Mouse (Mus musculus) ES-Bruce4 (cell line): ENCODE data around the gene Ino80b. TPM values are rescaled to one million over a fixed set of nuclear protein-coding genes. Genes with fewer than 3 reads are reported as not detected.

Experiments
- H3K27ac ChIP-seq: 2 replicates; pipeline ENCODE4 v1.5.1; 2012; ENCODE audit warnings: low read length, inconsistent platforms; ENCODE audit not compliant: insufficient read depth
- H3K27me3 ChIP-seq: 2 replicates; pipeline ENCODE4 v1.6.1; 2012; ENCODE audit warnings: mild to moderate bottlenecking, low read length, inconsistent platforms; ENCODE audit not compliant: control insufficient read depth, poor library complexity, insufficient read depth, severe bottlenecking
- H3K36me3 ChIP-seq: 2 replicates; pipeline ENCODE4 v1.6.1; 2012; ENCODE audit warnings: inconsistent platforms, mild to moderate bottlenecking, low read length, moderate library complexity; ENCODE audit not compliant: control insufficient read depth, poor library complexity, insufficient read depth, severe bottlenecking
- H3K4me1 ChIP-seq: one replicate; pipeline ENCODE4 v1.8.1; 2011; ENCODE audit warnings: low read length; ENCODE audit not compliant: control insufficient read depth, insufficient read depth
- H3K4me3 ChIP-seq: 2 replicates; pipeline ENCODE4 v1.5.1; 2011; ENCODE audit warnings: low read depth, mild to moderate bottlenecking, low read length
- H3K9ac ChIP-seq: 2 replicates; pipeline ENCODE4 v1.6.1; 2012; ENCODE audit warnings: low read depth, mild to moderate bottlenecking, inconsistent platforms; ENCODE audit not compliant: poor library complexity, severe bottlenecking
- H3K9me3 ChIP-seq: replicated peaks from 2 replicates; pipeline ENCODE4 v1.6.1; 2012; ENCODE audit warnings: mild to moderate bottlenecking, low read length, inconsistent platforms; ENCODE audit not compliant: control insufficient read depth, poor library complexity, insufficient read depth, severe bottlenecking
- CTCF ChIP-seq: IDR thresholded peaks from one replicate; pipeline ENCODE4 v1.8.1; 2011; ENCODE audit warnings: low read depth, low read length
- EP300 ChIP-seq: IDR thresholded peaks from 2 replicates; pipeline ENCODE4 v1.6.1; 2011; ENCODE audit warnings: low read depth, low read length; ENCODE audit not compliant: insufficient read depth
- POLR2A ChIP-seq: IDR thresholded peaks from one replicate; pipeline ENCODE4 v1.8.1; 2011; ENCODE audit warnings: low read length; ENCODE audit not compliant: insufficient read depth
- polyA plus RNA-seq: library from polyadenylated mRNA; stranded (reverse); fragments of >200 nt; gene quantifications from 2 replicates; pipeline ENCODE4 v1.2.4, GENCODE M21; 2011; ENCODE audit warnings: low read depth; ENCODE audit not compliant: missing spikeins, insufficient read depth, insufficient read length

Ino80b gene
- polyA plus RNA-seq, 1 experiment: 11.6 TPM

DNA sequence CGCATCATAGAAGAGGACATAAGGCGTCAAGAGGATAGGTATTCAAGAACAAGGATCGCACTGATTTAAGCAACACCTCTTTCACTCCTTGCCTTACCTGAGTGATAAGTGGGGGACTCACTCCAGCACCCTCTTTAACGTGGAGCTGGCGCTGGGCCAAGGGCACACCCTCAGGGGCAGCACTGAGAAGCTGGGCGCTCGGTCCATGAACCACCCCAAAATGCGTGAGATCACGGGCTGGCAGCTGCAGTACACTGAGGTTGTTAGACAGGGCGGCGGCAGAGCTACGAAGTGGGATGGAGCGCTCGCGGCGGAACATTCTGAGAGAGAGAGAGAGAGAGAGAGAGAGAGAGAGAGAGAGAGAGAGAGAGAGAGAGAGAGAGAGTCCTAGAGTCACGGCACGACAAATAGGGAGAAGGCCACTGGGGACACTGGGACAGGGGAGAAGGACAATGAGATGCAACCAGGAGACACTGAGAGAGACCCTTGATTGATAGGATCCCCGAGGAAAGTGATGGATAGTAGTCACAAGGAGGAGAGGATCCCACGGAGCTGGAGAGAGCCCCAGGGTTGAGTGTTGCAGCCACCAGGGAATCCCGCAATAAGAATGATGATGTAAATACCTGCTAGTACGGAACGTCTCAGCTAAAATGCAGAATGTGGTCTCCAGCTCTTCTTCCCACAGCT is 30.5 kb upstream of the Ino80b start:
- no peak overlapping the region for H3K27ac ChIP-seq
- H3K9ac ChIP-seq: peak overlapping the region; percentile 25; the same call in 1 of the 2 replicates
- no peaks in the 10 kb centered on the region for H3K4me1 ChIP-seq
- no peaks in the 10 kb centered on the region for H3K9me3 ChIP-seq
- H3K36me3 ChIP-seq: no peaks in the 10 kb centered on the region
- TF ChIP-seq CTCF: no peak
- no peak for TF ChIP-seq EP300
- TF ChIP-seq POLR2A: no peak
- no peaks in the 10 kb centered on the region for H3K27me3 ChIP-seq
- H3K4me3 ChIP-seq: peak overlapping the region; percentile 82

DNA sequence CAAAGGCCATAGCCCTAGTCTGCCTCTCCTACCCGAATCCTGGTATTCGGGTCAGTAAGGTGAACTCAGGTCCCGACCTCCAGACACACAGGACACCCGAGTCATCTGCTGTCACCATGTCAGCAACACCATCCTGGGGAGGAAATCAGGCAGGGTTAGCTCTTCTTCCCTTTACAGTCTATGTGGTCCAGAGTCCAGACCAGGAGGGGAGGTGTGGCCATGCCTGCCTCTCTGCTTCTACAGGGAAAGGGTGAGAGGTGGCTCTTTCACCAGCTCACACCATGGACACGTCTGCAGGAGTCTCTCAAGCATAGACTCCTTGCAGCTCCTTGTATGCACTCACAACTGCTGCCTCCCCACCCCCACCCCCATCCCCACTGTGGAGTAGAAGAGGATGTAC is 28.3 kb upstream of the Ino80b start:
- no peaks in the 10 kb centered on the region for H3K4me1 ChIP-seq
- H3K9ac ChIP-seq: no peak overlapping the region
- H3K9me3 ChIP-seq: no peaks in the 10 kb centered on the region
- H3K4me3 ChIP-seq: no peak overlapping the region
- no peaks in the 10 kb centered on the region for H3K27me3 ChIP-seq
- H3K27ac ChIP-seq: no peak overlapping the region
- TF ChIP-seq EP300 (no peak), POLR2A (no peak), CTCF (no peak)
- H3K36me3 ChIP-seq: no peaks in the 10 kb centered on the region

DNA sequence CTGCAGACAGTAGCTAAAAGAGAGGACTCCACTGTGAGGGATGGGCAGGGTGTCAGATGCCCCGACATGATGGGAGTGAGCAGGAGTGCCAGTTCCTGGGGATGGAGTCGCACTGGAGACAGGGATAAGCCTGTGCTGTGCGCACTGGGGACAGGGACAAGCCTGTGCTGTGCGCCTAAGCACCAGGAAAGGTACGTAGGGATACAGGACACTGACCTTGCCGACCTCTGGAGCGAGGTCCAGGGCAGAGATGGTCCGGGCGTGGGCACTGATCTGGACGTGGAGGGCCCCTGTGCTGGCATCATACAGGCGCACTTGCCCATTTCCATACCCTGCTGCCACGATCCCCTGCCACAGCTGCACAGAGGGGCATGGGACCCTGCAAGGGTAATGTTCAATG is 27.8 kb upstream of the Ino80b start:
- no peak overlapping the region for H3K27ac ChIP-seq
- H3K4me1 ChIP-seq: no peaks in the 10 kb centered on the region
- H3K36me3 ChIP-seq: no peaks in the 10 kb centered on the region
- TF ChIP-seq CTCF (no peak), POLR2A (no peak), EP300 (no peak)
- no peaks in the 10 kb centered on the region for H3K9me3 ChIP-seq
- H3K9ac ChIP-seq: no peak overlapping the region
- no peaks in the 10 kb centered on the region for H3K27me3 ChIP-seq
- H3K4me3 ChIP-seq: no peak overlapping the region

DNA sequence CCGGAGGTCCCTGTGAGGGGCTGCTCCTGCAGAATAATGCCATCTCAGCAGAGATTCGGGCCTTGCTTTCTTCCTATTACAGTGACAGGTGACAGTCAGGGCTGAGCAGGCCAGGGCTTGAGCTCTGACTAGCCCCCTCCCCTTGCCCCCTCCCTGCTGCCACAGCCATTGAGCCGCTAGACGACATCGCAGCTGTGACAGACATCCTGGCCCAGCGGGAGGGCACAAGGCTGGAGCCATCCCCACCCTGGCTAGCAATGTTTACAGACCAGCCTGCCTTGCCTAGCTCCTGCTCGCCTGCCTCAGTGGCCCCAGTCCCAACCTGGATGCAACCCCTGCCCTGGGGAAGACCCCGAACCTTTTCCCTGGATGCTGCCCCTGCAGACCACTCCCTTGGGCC is 26.5 kb upstream of the Ino80b start:
- no peak overlapping the region for H3K4me3 ChIP-seq
- no peaks in the 10 kb centered on the region for H3K9me3 ChIP-seq
- H3K36me3 ChIP-seq: no peaks in the 10 kb centered on the region
- TF ChIP-seq CTCF: no peak
- TF ChIP-seq POLR2A: no peak
- no peak for TF ChIP-seq EP300
- no peaks in the 10 kb centered on the region for H3K27me3 ChIP-seq
- no peak overlapping the region for H3K9ac ChIP-seq
- no peaks in the 10 kb centered on the region for H3K4me1 ChIP-seq
- no peak overlapping the region for H3K27ac ChIP-seq

DNA sequence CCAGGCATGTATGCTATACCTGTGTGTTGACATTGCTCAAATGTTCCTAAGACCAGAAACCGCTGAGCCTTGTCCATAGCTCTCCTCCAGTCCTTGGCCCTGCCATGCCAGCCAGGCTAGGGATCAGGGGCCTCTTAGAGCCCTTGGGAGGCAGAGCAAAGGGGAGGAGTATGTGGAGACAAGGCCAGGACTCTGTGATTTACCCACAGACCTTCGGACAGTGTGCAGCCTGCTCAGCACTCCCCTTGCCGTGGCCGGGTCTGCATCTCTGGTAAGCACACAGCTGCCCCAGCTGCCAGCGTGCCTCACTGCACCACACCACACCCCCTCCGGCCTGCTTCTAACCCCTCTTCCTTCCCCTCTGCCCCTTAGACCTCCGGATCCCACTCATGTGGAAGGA is 22.0 kb upstream of the Ino80b start:
- no peak overlapping the region for H3K4me3 ChIP-seq
- no peaks in the 10 kb centered on the region for H3K9me3 ChIP-seq
- no peaks in the 10 kb centered on the region for H3K27me3 ChIP-seq
- H3K27ac ChIP-seq: no peak overlapping the region
- H3K4me1 ChIP-seq: no peaks in the 10 kb centered on the region
- no peaks in the 10 kb centered on the region for H3K36me3 ChIP-seq
- no peak overlapping the region for H3K9ac ChIP-seq
- TF ChIP-seq POLR2A (no peak), EP300 (no peak), CTCF (no peak)

DNA sequence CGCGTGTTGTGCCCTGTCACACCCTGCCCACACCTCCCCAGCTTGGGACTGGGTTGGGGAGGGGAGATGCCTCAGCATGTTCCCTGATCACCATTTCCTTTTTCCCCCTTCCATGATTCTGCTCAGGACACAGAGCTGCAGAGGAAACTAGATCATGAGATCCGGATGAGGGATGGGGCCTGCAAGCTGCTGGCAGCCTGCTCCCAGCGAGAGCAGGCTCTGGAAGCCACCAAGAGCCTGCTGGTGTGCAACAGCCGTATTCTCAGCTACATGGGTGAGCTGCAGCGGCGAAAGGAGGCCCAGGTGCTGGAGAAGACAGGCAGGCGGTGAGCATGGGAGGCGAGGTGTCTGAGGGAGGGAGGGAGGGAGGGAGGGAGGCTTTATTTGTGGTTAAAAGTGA is 20.6 kb upstream of the Ino80b start:
- Histone ChIP-seq H3K27me3 (no peaks in the 10 kb centered on the region), H3K27ac (no peak overlapping the region), H3K4me1 (peaks cover 2% of the 10 kb centered on the region), H3K9me3 (no peaks in the 10 kb centered on the region), H3K9ac (peak overlapping the region; percentile 16; the same call in 1 of the 2 replicates), H3K4me3 (no peak overlapping the region), H3K36me3 (no peaks in the 10 kb centered on the region)
- no peak for TF ChIP-seq EP300
- no peak for TF ChIP-seq CTCF
- TF ChIP-seq POLR2A: no peak
